Comparison of ENCODE assay signal across 16 mouse cellular contexts in the genomic region with DNA sequence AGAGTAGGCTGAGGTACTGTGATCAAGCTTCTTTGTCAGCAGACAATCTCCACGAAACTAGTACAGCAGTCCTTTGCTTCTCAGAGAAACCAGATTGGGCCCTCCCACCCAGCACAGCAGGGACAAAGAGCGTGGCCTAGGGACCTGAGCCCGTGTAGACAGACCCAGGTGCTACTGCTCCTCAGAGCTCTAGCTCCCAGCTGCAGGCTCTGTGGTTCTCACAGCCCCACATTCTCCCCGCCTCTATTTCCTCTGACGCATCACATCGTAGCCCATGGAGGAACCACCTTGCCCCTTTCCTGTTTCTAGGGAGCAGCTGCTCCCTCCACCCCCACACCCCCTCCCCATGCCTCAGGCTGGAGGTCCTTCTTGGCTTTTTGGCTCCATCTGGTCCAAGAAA. TPM values are rescaled to one million over a fixed set of nuclear protein-coding genes. Genes with fewer than 3 reads are reported as not detected.
A peak's percentile ranks its signal among the peaks of the same experiment; 100 is the strongest.
DNase-seq lines count a peak whose midpoint lies in the region; ATAC-seq and TF ChIP-seq lines count a peak whose summit lies in the region.
"Had no signal": no experiment of that assay in that cellular context is flagged by ENCODE, and none has a peak within 500 bp of the region (broad histone marks: within the 10 kb centered on the region; RNA-seq: fewer than 3 reads in every experiment).

A gene (minus strand): TSS at position 176 of the 400 bp plus-strand sequence.

- H3K9ac ChIP-seq in heart, postnatal 0 days (replicated peaks; ENCODE audit: low read depth, low read length): no peak within 1 kb of the TSS; the same call in 1 of the 2 replicates
- no peak within 1 kb of the TSS for H3K9ac ChIP-seq in heart, embryonic 12.5 days
- no peak within 1 kb of the TSS for H3K9ac ChIP-seq in liver, postnatal 0 days (replicated peaks)
- H3K9ac ChIP-seq in hindbrain, embryonic 16.5 days (ENCODE audit: low read depth, low read length): no peak within 1 kb of the TSS
- H3K9ac ChIP-seq: hindbrain, embryonic 15.5 days had no signal

- no peak for TF ChIP-seq EP300 in heart, postnatal 0 days (IDR thresholded peaks at IDR 0.05; ENCODE audit: low read depth)
- TF ChIP-seq EP300 in liver, postnatal 0 days (IDR thresholded peaks at IDR 0.05; ENCODE audit: low read depth): no peak

- peak within 1 kb of the TSS; percentile 21; the same call in 1 of the 2 replicates for H3K4me3 ChIP-seq in heart, postnatal 0 days (ENCODE audit: low read depth, low read length)
- no peak within 1 kb of the TSS for H3K4me3 ChIP-seq in heart, embryonic 12.5 days
- H3K4me3 ChIP-seq in liver, postnatal 0 days (ENCODE audit: low read depth, low read length): no peak within 1 kb of the TSS
- no peak within 1 kb of the TSS for H3K4me3 ChIP-seq in hindbrain, embryonic 16.5 days (ENCODE audit: low read length)
- H3K4me3 ChIP-seq: hindbrain, embryonic 15.5 days had no signal

- no peaks in the 10 kb centered on the region for H3K36me3 ChIP-seq in heart, postnatal 0 days (replicated peaks; ENCODE audit: control insufficient read depth, insufficient read depth, low read length)
- no peaks in the 10 kb centered on the region for H3K36me3 ChIP-seq in heart, embryonic 12.5 days
- no peaks in the 10 kb centered on the region for H3K36me3 ChIP-seq in liver, postnatal 0 days (replicated peaks; ENCODE audit: insufficient read depth, low read length)
- H3K36me3 ChIP-seq in hindbrain, embryonic 16.5 days (ENCODE audit: control insufficient read depth, insufficient read depth, low read length): no peaks in the 10 kb centered on the region
- H3K36me3 ChIP-seq: hindbrain, embryonic 15.5 days had no signal

- H3K4me2 ChIP-seq in heart, postnatal 0 days (ENCODE audit: low read depth, low read length): no peak within 1 kb of the TSS; the same call in 1 of the 2 replicates
- H3K4me2 ChIP-seq in heart, embryonic 12.5 days: no peak within 1 kb of the TSS
- no peak within 1 kb of the TSS for H3K4me2 ChIP-seq in liver, postnatal 0 days (ENCODE audit: low read depth, low read length)
- H3K4me2 ChIP-seq in hindbrain, embryonic 16.5 days (ENCODE audit: low read length): no peak within 1 kb of the TSS
- H3K4me2 ChIP-seq: hindbrain, embryonic 15.5 days had no signal

- H3K27ac ChIP-seq in heart, postnatal 0 days (ENCODE audit: low read depth): peak within 1 kb of the TSS; percentile 30; the same call in 1 of the 2 replicates
- H3K27ac ChIP-seq in heart, embryonic 12.5 days (ENCODE audit: poor library complexity, severe bottlenecking): no peak within 1 kb of the TSS
- no peak within 1 kb of the TSS for H3K27ac ChIP-seq in liver, postnatal 0 days (ENCODE audit: low read depth)
- no peak within 1 kb of the TSS for H3K27ac ChIP-seq in hindbrain, embryonic 16.5 days (ENCODE audit: low read depth, low read length)
- H3K27ac ChIP-seq: hindbrain, embryonic 15.5 days had no signal

- WGBS in heart, postnatal 0 days: 62% methylated on average over 6 of the region's 6 CpGs
- WGBS in heart, embryonic 12.5 days: 48% methylated on average over 6 of the region's 6 CpGs
- WGBS in liver, postnatal 0 days (ENCODE audit: insufficient replicate concordance): 22% methylated on average over 6 of the region's 6 CpGs
- 74% methylated on average over 6 of the region's 6 CpGs for WGBS in hindbrain, embryonic 16.5 days

- H3K27me3 ChIP-seq in heart, postnatal 0 days (ENCODE audit: control insufficient read depth, insufficient read depth, low read length): no peaks in the 10 kb centered on the region
- no peaks in the 10 kb centered on the region for H3K27me3 ChIP-seq in heart, embryonic 12.5 days (replicated peaks)
- no peaks in the 10 kb centered on the region for H3K27me3 ChIP-seq in liver, postnatal 0 days (ENCODE audit: insufficient read depth, low read length)
- H3K27me3 ChIP-seq in hindbrain, embryonic 16.5 days (replicated peaks; ENCODE audit: control insufficient read depth, insufficient read depth, low read length): no peaks in the 10 kb centered on the region
- H3K27me3 ChIP-seq: hindbrain, embryonic 15.5 days had no signal

- DNase-seq in heart, postnatal 0 days (ENCODE audit: low spot score): no peak
- peak; percentile 83 for DNase-seq in T-cell, adult 2 months (ENCODE audit: low spot score)
- DNase-seq in liver, postnatal 0 days: no peak
- DNase-seq in thymus, postnatal 10 days (ENCODE audit: low spot score in 2 of 2): peak; percentile 87 to 91
- no peak for DNase-seq in kidney, postnatal 25 days
- no peak for DNase-seq in c-Kit-positive CD71-positive TER-119-positive erythroid progenitor cells, embryonic 14.5 days (ENCODE audit: low spot score)
- DNase-seq: adrenal gland, postnatal 25 days; cerebellum, adult 2 months; kidney, postnatal 14 days; lung, adult 2 months; midbrain, embryonic 14.5 days; right cerebral cortex, postnatal 25 days had no signal

- no peaks in the 10 kb centered on the region for H3K4me1 ChIP-seq in heart, postnatal 0 days (ENCODE audit: control insufficient read depth, insufficient read depth)
- no peaks in the 10 kb centered on the region for H3K4me1 ChIP-seq in heart, embryonic 12.5 days (replicated peaks)
- peaks cover 21% of the 10 kb centered on the region for H3K4me1 ChIP-seq in liver, postnatal 0 days (ENCODE audit: insufficient read depth)
- peaks cover under 1% of the 10 kb centered on the region for H3K4me1 ChIP-seq in hindbrain, embryonic 16.5 days (ENCODE audit: control insufficient read depth, insufficient read depth, low read depth, low read length)

- TF ChIP-seq CTCF in heart, postnatal 0 days (IDR thresholded peaks at IDR 0.05; ENCODE audit: low read depth): no peak
- no peak for TF ChIP-seq CTCF in liver, postnatal 0 days (IDR thresholded peaks at IDR 0.05; ENCODE audit: low read depth)

- no peak for ATAC-seq in heart, postnatal 0 days (ENCODE audit: insufficient read depth, low read depth)
- no peak for ATAC-seq in heart, embryonic 12.5 days (ENCODE audit: insufficient number of reproducible peaks, low FRiP score)
- ATAC-seq in liver, postnatal 0 days: peak; percentile 12; the same call in 1 of the 2 replicates
- no peak for ATAC-seq in hindbrain, embryonic 16.5 days

- H3K9me3 ChIP-seq in heart, postnatal 0 days (replicated peaks; ENCODE audit: control insufficient read depth, low read length): no peaks in the 10 kb centered on the region
- H3K9me3 ChIP-seq in heart, embryonic 12.5 days (replicated peaks): no peaks in the 10 kb centered on the region
- H3K9me3 ChIP-seq in liver, postnatal 0 days (ENCODE audit: low read length): no peaks in the 10 kb centered on the region
- H3K9me3 ChIP-seq in hindbrain, embryonic 16.5 days (ENCODE audit: control insufficient read depth, low read length): no peaks in the 10 kb centered on the region
- H3K9me3 ChIP-seq: hindbrain, embryonic 15.5 days had no signal

RNA-seq across cellular contexts. Expression of the gene that starts here (rescaled TPM):
- total RNA-seq in heart, postnatal 0 days (2014; rRNA removed; ENCODE audit: low replicate concordance): 1.5 TPM in 1 of 2 replicates, not detected in the other
- 0.11 and 0.14 TPM in 2 replicates for polyA plus RNA-seq in heart, postnatal 0 days (2015; fragmentation: Nextera tagmentation; extraction: Ambion mirVana)
- polyA plus RNA-seq in heart, embryonic 12.5 days (2016; fragmentation: Nextera tagmentation; extraction: Ambion mirVana): 0.55 and 0.65 TPM in 2 replicates
- polyA plus RNA-seq in liver, postnatal 0 days (2015; fragmentation: Nextera tagmentation; extraction: Ambion mirVana): 1.8 and 2.4 TPM in 2 replicates
- polyA plus RNA-seq in hindbrain, embryonic 16.5 days (2015; fragmentation: Nextera tagmentation; extraction: Ambion mirVana): 0.21 and 0.25 TPM in 2 replicates
- total RNA-seq: adrenal gland, postnatal 25 days; left cerebral cortex, postnatal 10 days had no signal

Comparison
In these comparisons a context has a peak if more than half of its experiments do, and no peak if none do; other contexts are left out.
1. DNase-seq: peak in T-cell, adult 2 months (single experiment) and thymus, postnatal 10 days (2 of 2); none in heart, postnatal 0 days (single experiment), liver, postnatal 0 days (single experiment), kidney, postnatal 25 days (0 of 2) and c-Kit-positive CD71-positive TER-119-positive erythroid progenitor cells, embryonic 14.5 days (single experiment).